Mouse (Mus musculus) heart, postnatal 0 days (tissue): Measurements from ENCODE around the gene Gm3187. TPM values are rescaled to one million over a fixed set of nuclear protein-coding genes. Genes with fewer than 3 reads are reported as not detected.
"Not testable (repeated sequence)": the region's sequence is repeated elsewhere in the genome, so short reads cannot be mapped to it uniquely, and the experiment has no call there.

Experiments used
- ATAC-seq: fragments of 200-750 bp; cut with Nextera tagmentation; 2 replicates; pipeline ENCODE4 v1.8.0; 2017; ENCODE audit warnings: low read depth, moderate number of reproducible peaks, moderate library complexity; ENCODE audit not compliant: insufficient read depth
- DNase-seq: peaks from one replicate; pipeline ENCODE4 v3.0.0-alpha.2; 2016; ENCODE audit warnings: low spot score
- H3K27ac ChIP-seq: fragments of 300-500 bp; sonication (generic); 2 replicates; pipeline ENCODE4 v1.5.1; 2014; ENCODE audit warnings: low read depth, mild to moderate bottlenecking
- H3K27me3 ChIP-seq: fragments of 300-500 bp; sonication (generic); 2 replicates; pipeline ENCODE4 v1.6.1; 2014; ENCODE audit warnings: low read length, mixed read lengths; ENCODE audit not compliant: control insufficient read depth, insufficient read depth
- H3K36me3 ChIP-seq: fragments of 300-500 bp; sonication (generic); replicated peaks from 2 replicates; pipeline ENCODE4 v1.6.1; 2014; ENCODE audit warnings: low read length, mixed read lengths; ENCODE audit not compliant: control insufficient read depth, insufficient read depth
- H3K4me1 ChIP-seq: fragments of 300-500 bp; sonication (generic); 2 replicates; pipeline ENCODE4 v1.6.1; 2014; ENCODE audit warnings: antibody characterized with exemption; ENCODE audit not compliant: control insufficient read depth, insufficient read depth
- H3K4me2 ChIP-seq: fragments of 300-500 bp; sonication (generic); 2 replicates; pipeline ENCODE4 v1.6.1; 2014; ENCODE audit warnings: low read depth, mild to moderate bottlenecking, low read length, moderate library complexity
- H3K4me3 ChIP-seq: fragments of 300-500 bp; sonication (generic); 2 replicates; pipeline ENCODE4 v1.5.1; 2014; ENCODE audit warnings: low read depth, low read length
- H3K9ac ChIP-seq: fragments of 300-500 bp; sonication (generic); replicated peaks from 2 replicates; pipeline ENCODE4 v1.6.1; 2014; ENCODE audit warnings: low read depth, low read length, mixed read lengths
- H3K9me3 ChIP-seq: fragments of 300-500 bp; sonication (generic); replicated peaks from 2 replicates; pipeline ENCODE4 v1.6.1; 2016; ENCODE audit warnings: low read length; ENCODE audit not compliant: control insufficient read depth
- WGBS: fragments of 180-500 bp; shearing (Covaris S2); extraction: QIAGEN DNeasy Blood & Tissue Kit; methylation state at CpG from one replicate; pipeline ENCODE4 v1.1.7; 2014; 5-methylcytosine and 5-hydroxymethylcytosine counted together
- polyA plus RNA-seq: library from polyadenylated mRNA; unstranded; fragments of >200 nt; fragmentation: Nextera tagmentation; extraction: Ambion mirVana; gene quantifications from 2 replicates; pipeline ENCODE4 v1.2.1, GENCODE M21; 2015
- total RNA-seq: library from RNA; depleted of rRNA; stranded (reverse); fragments of >200 nt; gene quantifications from 2 replicates; pipeline ENCODE4 v1.2.3, GENCODE M21; 2014; ENCODE audit warnings: low replicate concordance; rRNA removed

Gm3187 gene
- total RNA-seq (not detected in 2 replicates), polyA plus RNA-seq (not detected in 2 replicates)

DNA sequence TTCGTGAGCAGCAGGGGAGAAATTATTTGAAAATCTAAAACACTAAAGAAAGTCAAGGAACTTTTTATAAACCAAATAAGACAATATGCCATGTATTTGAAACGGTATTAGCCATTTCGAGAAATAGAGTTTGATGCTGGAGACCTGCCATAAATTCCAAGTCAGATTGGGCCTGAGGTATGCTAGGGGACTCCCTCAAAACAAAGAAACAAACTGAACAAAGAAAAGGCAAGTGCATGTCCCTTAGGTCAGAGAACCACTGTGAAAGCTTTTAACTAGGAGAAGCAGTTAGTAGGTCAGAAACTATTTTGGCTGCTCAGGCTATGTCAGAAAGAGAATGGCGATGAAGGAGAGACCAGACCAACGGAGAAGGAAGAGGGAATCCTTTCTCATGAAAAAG is at the start of gene Gm3187:
TSS of gene Gm3187 (plus strand) at position 301 of the 400 bp plus-strand sequence.
- H3K4me3 ChIP-seq, H3K4me2 ChIP-seq, H3K36me3 ChIP-seq, H3K9me3 ChIP-seq, H3K27me3 ChIP-seq, H3K27ac ChIP-seq, H3K9ac ChIP-seq, ATAC-seq, H3K4me1 ChIP-seq, DNase-seq: not testable (repeated sequence)
- 79% methylated on average over 4 of the region's 5 CpGs for WGBS

- H3K36me3 ChIP-seq, H3K9ac ChIP-seq, H3K9me3 ChIP-seq, H3K4me1 ChIP-seq, DNase-seq, ATAC-seq, H3K27ac ChIP-seq, H3K4me2 ChIP-seq, H3K4me3 ChIP-seq, H3K27me3 ChIP-seq: not testable (repeated sequence)
- WGBS, result no CpG with 5 or more reads among the region's 3 CpGs
These were observed 28.6 kb upstream of the Gm3187 start, which contains the start of gene Gm3194 for GRCm38 (mm10) chr14:5455367-5455766. TSS of gene Gm3194 (minus strand) at chr14:5455467.

DNA sequence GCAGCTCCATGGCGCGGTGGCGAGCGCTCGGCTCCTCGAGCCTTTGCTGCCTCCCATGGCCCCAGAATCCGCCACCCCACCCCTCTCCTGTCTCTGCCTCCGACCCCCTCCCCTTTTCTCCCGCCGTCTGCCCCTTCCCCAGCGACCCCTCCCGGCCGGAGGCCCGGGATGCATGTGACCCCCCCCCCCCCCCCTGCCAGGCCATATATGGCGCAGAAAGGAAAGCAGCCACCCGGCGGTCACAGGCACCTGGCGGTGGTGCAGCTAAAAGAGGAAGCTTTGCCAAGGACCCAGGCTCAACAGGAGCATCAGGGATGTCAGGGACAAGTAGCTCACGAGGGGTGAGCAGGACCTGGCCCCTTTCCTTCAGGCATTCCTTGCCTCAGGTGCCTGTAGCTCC is 23.5 kb upstream of the Gm3187 start:
- H3K4me1 ChIP-seq, H3K27me3 ChIP-seq, H3K4me3 ChIP-seq, DNase-seq, H3K4me2 ChIP-seq, ATAC-seq, H3K27ac ChIP-seq, H3K9me3 ChIP-seq, H3K36me3 ChIP-seq, H3K9ac ChIP-seq: not testable (repeated sequence)
- WGBS, result no CpG with 5 or more reads among the region's 19 CpGs

GRCm38 (mm10) chr14:5477730-5478129 is 6.3 kb upstream of the Gm3187 start, which contains the start of gene Gm8246:
TSS of gene Gm8246 (minus strand) at chr14:5477830.
- H3K4me2 ChIP-seq, H3K4me3 ChIP-seq, H3K27me3 ChIP-seq, H3K9me3 ChIP-seq, H3K36me3 ChIP-seq, H3K4me1 ChIP-seq, H3K27ac ChIP-seq, ATAC-seq, H3K9ac ChIP-seq, DNase-seq: not testable (repeated sequence)
- WGBS, result no CpG with 5 or more reads among the region's 3 CpGs

GRCm38 (mm10) chr14:5501374-5501773 is 17.4 kb downstream of the Gm3187 start, which contains the start of gene Gm3488:
TSS of gene Gm3488 (plus strand) at chr14:5501674.
- no CpG with 5 or more reads among the region's 35 CpGs for WGBS
- DNase-seq, result not testable (repeated sequence)

GRCm38 (mm10) chr14:5538196-5538595 is 54.2 kb downstream of the Gm3187 start, which contains the start of gene Gm3532:
TSS of gene Gm3532 (plus strand) at chr14:5538496.
- not testable (repeated sequence) for H3K9ac ChIP-seq, H3K27me3 ChIP-seq, H3K36me3 ChIP-seq, H3K4me1 ChIP-seq, H3K4me3 ChIP-seq, ATAC-seq, H3K9me3 ChIP-seq, H3K27ac ChIP-seq, DNase-seq, H3K4me2 ChIP-seq
- no CpG with 5 or more reads among the region's 2 CpGs for WGBS

More at GRCm38 (mm10) chr14:5501374-5501773, 17.4 kb downstream of the Gm3187 start, which contains the start of gene Gm3488:
- not testable (repeated sequence) for ATAC-seq, H3K27me3 ChIP-seq, H3K9ac ChIP-seq, H3K9me3 ChIP-seq, H3K4me3 ChIP-seq, H3K4me2 ChIP-seq, H3K4me1 ChIP-seq, H3K27ac ChIP-seq, H3K36me3 ChIP-seq

Other genes with a start within 250 kb of the Gm3187 start
- gene Gm3526, start 223.6 kb upstream of the Gm3187 start, total RNA-seq, result not detected in 2 replicates
- gene Gm3526, start 223.6 kb upstream of the Gm3187 start, polyA plus RNA-seq, result not detected in 2 replicates
- gene Gm3542, start 149.3 kb upstream of the Gm3187 start, total RNA-seq, result not detected in 2 replicates
- not detected in 2 replicates for gene Gm3542, start 149.3 kb upstream of the Gm3187 start, polyA plus RNA-seq
- gene Gm3500, start 95.2 kb upstream of the Gm3187 start, total RNA-seq, result not detected in 2 replicates
- gene Gm3500, start 95.2 kb upstream of the Gm3187 start, polyA plus RNA-seq, result not detected in 2 replicates
- not detected in 2 replicates for gene Gm3194, start 28.7 kb upstream of the Gm3187 start, total RNA-seq
- 0.25 TPM in 1 of 2 replicates, not detected in the other for gene Gm3194, start 28.7 kb upstream of the Gm3187 start, polyA plus RNA-seq
- gene Gm8246, start 6.4 kb upstream of the Gm3187 start, total RNA-seq, result not detected in 2 replicates
- not detected in 2 replicates for gene Gm8246, start 6.4 kb upstream of the Gm3187 start, polyA plus RNA-seq
- gene Gm3488, start 17.5 kb downstream of the Gm3187 start, total RNA-seq, result not detected in 2 replicates
- 0.25 and 0.52 TPM in 2 replicates for gene Gm3488, start 17.5 kb downstream of the Gm3187 start, polyA plus RNA-seq
- gene Gm3532, start 54.3 kb downstream of the Gm3187 start, total RNA-seq, result not detected in 2 replicates
- gene Gm3532, start 54.3 kb downstream of the Gm3187 start, polyA plus RNA-seq, result not detected in 2 replicates
- gene Gm8265, start 148.8 kb downstream of the Gm3187 start, total RNA-seq, result not detected in 2 replicates
- gene Gm8265, start 148.8 kb downstream of the Gm3187 start, polyA plus RNA-seq, result not detected in 2 replicates
- not detected in 2 replicates for gene Gm9603, start 203.2 kb downstream of the Gm3187 start, total RNA-seq
- not detected in 2 replicates for gene Gm9603, start 203.2 kb downstream of the Gm3187 start, polyA plus RNA-seq